Mouse (Mus musculus) c-Kit-positive CD71-positive TER-119-positive erythroid progenitor cells, embryonic 14.5 days (primary cell): Measurements from ENCODE around the gene Smarce1.
A peak's percentile ranks its signal among the peaks of the same experiment; 100 is the strongest.

Source experiments
- DNase-seq: peaks from one replicate; pipeline ENCODE4 v3.0.0-alpha.2; 2013; ENCODE audit warnings: low spot score

Gene Smarce1

GRCm38 (mm10) chr11:99229641-99230260, 1.1 kb downstream of the Smarce1 start:
- DNase-seq = no peak

- peak; percentile 60 for DNase-seq
Measured at GRCm38 (mm10) chr11:99226298-99226697, 4.5 kb downstream of the Smarce1 start.

- DNase-seq = no peak
Measured at GRCm38 (mm10) chr11:99223310-99223709, 7.5 kb downstream of the Smarce1 start.

GRCm38 (mm10) chr11:99221811-99222210, 9.0 kb downstream of the Smarce1 start:
- no peak for DNase-seq

- DNase-seq = no peak
Measured at GRCm38 (mm10) chr11:99217248-99217986, 13.4 kb downstream of the Smarce1 start.

GRCm38 (mm10) chr11:99216181-99216580, 14.6 kb downstream of the Smarce1 start:
- no peak for DNase-seq

GRCm38 (mm10) chr11:99212693-99213092, 18.1 kb downstream of the Smarce1 start:
- no peak for DNase-seq

- no peak for DNase-seq
Measured at GRCm38 (mm10) chr11:99211964-99212363, 18.9 kb downstream of the Smarce1 start.

- no peak for DNase-seq
Measured at GRCm38 (mm10) chr11:99208105-99208669, 22.6 kb downstream of the Smarce1 start.

GRCm38 (mm10) chr11:99207449-99207848, 23.4 kb downstream of the Smarce1 start:
- no peak for DNase-seq

- DNase-seq = peak; percentile 63
Measured at GRCm38 (mm10) chr11:99206954-99207353, 23.9 kb downstream of the Smarce1 start.

- peak; percentile 45 for DNase-seq
Measured at GRCm38 (mm10) chr11:99189154-99189582, 41.6 kb downstream of the Smarce1 start.

GRCm38 (mm10) chr11:99187348-99187747, 43.5 kb downstream of the Smarce1 start:
- DNase-seq = no peak

- DNase-seq = no peak
Measured at GRCm38 (mm10) chr11:99186836-99187235, 44.0 kb downstream of the Smarce1 start.

GRCm38 (mm10) chr11:99182575-99182974, 48.2 kb downstream of the Smarce1 start:
- DNase-seq = no peak

- DNase-seq = no peak
Measured at GRCm38 (mm10) chr11:99180071-99180470, 50.7 kb downstream of the Smarce1 start.

- DNase-seq = no peak
Measured at GRCm38 (mm10) chr11:99177925-99178198, 53.0 kb downstream of the Smarce1 start.

GRCm38 (mm10) chr11:99177054-99177924, 53.5 kb downstream of the Smarce1 start:
- DNase-seq = no peak

GRCm38 (mm10) chr11:99172002-99172401, 58.8 kb downstream of the Smarce1 start:
- DNase-seq = no peak

GRCm38 (mm10) chr11:99171442-99171841, 59.4 kb downstream of the Smarce1 start:
- no peak for DNase-seq

- no peak for DNase-seq
Measured at GRCm38 (mm10) chr11:99170547-99171267, 60.1 kb downstream of the Smarce1 start.

- DNase-seq = no peak
Measured at GRCm38 (mm10) chr11:99170005-99170404, 60.8 kb downstream of the Smarce1 start.
